Mouse (Mus musculus): Measurements from ENCODE around the gene Mefv. TPM values are rescaled to one million over a fixed set of nuclear protein-coding genes. Genes with fewer than 3 reads are reported as not detected.

Mefv gene
- total and polyA plus RNA-seq, 3 experiments = not detected

- Histone ChIP-seq H3K27ac (ENCODE audit: insufficient read depth, low read depth) (no peak overlapping the region), H3K4me3 (replicated peaks in 1 of 3; ENCODE audit: low read depth in 2 of 3, low read length in 2 of 3, poor library complexity in 1 of 3) (peak overlapping the region; percentile 64 to 99 (median 66)), H3K4me2 (ENCODE audit: insufficient read depth, low read depth, poor library complexity, severe bottlenecking) (peak overlapping the region; percentile 93), H3K36me3 (replicated peaks in 1 of 2; ENCODE audit: control insufficient read depth in 1 of 2, insufficient read depth in 1 of 2, low read length in 1 of 2) (peaks cover 32 to 46% of the 10 kb centered on the region in 2 experiments), H3K27me3 (replicated peaks) (no peaks in the 10 kb centered on the region), H3K79me2 (replicated peaks; ENCODE audit: control insufficient read depth, extremely low read depth, insufficient read depth, poor library complexity, severe bottlenecking) (peaks cover 30% of the 10 kb centered on the region), H3K9me3 (replicated peaks; ENCODE audit: low read length) (peaks cover 23% of the 10 kb centered on the region), H3K4me1 (ENCODE audit: control insufficient read depth in 1 of 2, insufficient read depth in 2 of 2) (peaks cover 3 to 38% of the 10 kb centered on the region in 2 experiments; a peak in 3 of 4 replicates), H3K9ac (ENCODE audit: insufficient read depth, low read depth) (peak overlapping the region; percentile 73)
- DNase-seq (ENCODE audit: extremely low read depth) = no peak
- in situ Hi-C loops (cut with MboI; ENCODE audit: low pct_ligation_motif_present, low pct_unique_long_range_greater_than_20kb, low sequenced_read_pairs) (no loop called here), dilution Hi-C loops (cut with MboI; ENCODE audit: extremely low pct_ligation_motif_present, extremely low pct_unique_long_range_greater_than_20kb, low sequenced_read_pairs) (no loop called here)
- no peak for TF ChIP-seq SMC3 (IDR thresholded peaks at IDR 0.05; ENCODE audit: low read depth, low read length)
- TF ChIP-seq MAZ (IDR thresholded peaks at IDR 0.05; ENCODE audit: low read depth, low read length) = no peak
- TF ChIP-seq POLR2A (IDR thresholded peaks at IDR 0.05; ENCODE audit: low read depth, low read length) = no peak
- TF ChIP-seq MEF2A (IDR thresholded peaks at IDR 0.05; ENCODE audit: borderline replicate concordance, low read depth, low read length) = no peak
- no peak for TF ChIP-seq IRF4 (IDR thresholded peaks at IDR 0.05; ENCODE audit: low read depth, low read length)
Observed at GRCm38 (mm10) chr16:3745656-3746055, 27.8 kb upstream of the Mefv start.

- Histone ChIP-seq H3K9ac (ENCODE audit: insufficient read depth, low read depth) (peak overlapping the region; percentile 73), H3K79me2 (replicated peaks; ENCODE audit: control insufficient read depth, extremely low read depth, insufficient read depth, poor library complexity, severe bottlenecking) (peaks cover 30% of the 10 kb centered on the region), H3K4me2 (ENCODE audit: insufficient read depth, low read depth, poor library complexity, severe bottlenecking) (peak overlapping the region; percentile 93), H3K36me3 (replicated peaks in 1 of 2; ENCODE audit: control insufficient read depth in 1 of 2, insufficient read depth in 1 of 2, low read length in 1 of 2) (peaks cover 20 to 32% of the 10 kb centered on the region in 2 experiments), H3K27ac (ENCODE audit: insufficient read depth, low read depth) (peak overlapping the region; percentile 45), H3K4me3 (replicated peaks in 1 of 3; ENCODE audit: low read depth in 2 of 3, low read length in 2 of 3, poor library complexity in 1 of 3) (peak overlapping the region; percentile 64 to 99 (median 66)), H3K9me3 (replicated peaks; ENCODE audit: low read length) (peaks cover 14% of the 10 kb centered on the region), H3K27me3 (replicated peaks) (no peaks in the 10 kb centered on the region), H3K4me1 (ENCODE audit: control insufficient read depth in 1 of 2, insufficient read depth in 2 of 2) (peaks cover 3 to 38% of the 10 kb centered on the region in 2 experiments; a peak in 3 of 4 replicates)
- DNase-seq (ENCODE audit: extremely low read depth) = no peak
- in situ Hi-C loops (cut with MboI; ENCODE audit: low pct_ligation_motif_present, low pct_unique_long_range_greater_than_20kb, low sequenced_read_pairs) = no loop called here
- peak; percentile 23; the same call in 1 of the 2 replicates for TF ChIP-seq SMC3 (IDR thresholded peaks at IDR 0.05; ENCODE audit: low read depth, low read length)
- peak in 1 of 2 experiments; percentile 49; a peak in 2 of 4 replicates for TF ChIP-seq CTCF (conservative IDR thresholded peaks at IDR 0.05 in 1 of 2, IDR thresholded peaks at IDR 0.05 in 1 of 2; ENCODE audit: low read depth in 2 of 2, low read length in 2 of 2)
- no peak for TF ChIP-seq TBP (conservative IDR thresholded peaks at IDR 0.05; ENCODE audit: low read depth, low read length)
- TF ChIP-seq SIN3A (IDR thresholded peaks at IDR 0.05; ENCODE audit: low read length) = no peak
- peak; percentile 40 for TF ChIP-seq RAD21 (IDR thresholded peaks at IDR 0.05; ENCODE audit: low read depth, low read length)
- dilution Hi-C loops (cut with MboI; ENCODE audit: extremely low pct_ligation_motif_present, extremely low pct_unique_long_range_greater_than_20kb, low sequenced_read_pairs) = no loop called here
Observed at GRCm38 (mm10) chr16:3744186-3744700, 26.3 kb upstream of the Mefv start.

- Histone ChIP-seq H3K27me3 (replicated peaks) (no peaks in the 10 kb centered on the region), H3K4me2 (ENCODE audit: insufficient read depth, low read depth, poor library complexity, severe bottlenecking) (peak within 1 kb of the TSS; percentile 93), H3K9me3 (replicated peaks; ENCODE audit: low read length) (peaks cover 8% of the 10 kb centered on the region), H3K27ac (ENCODE audit: insufficient read depth, low read depth) (peak within 1 kb of the TSS; percentile 59), H3K4me3 (replicated peaks in 1 of 3; ENCODE audit: low read depth in 2 of 3, low read length in 2 of 3, poor library complexity in 1 of 3) (peak within 1 kb of the TSS; percentile 64 to 99 (median 67)), H3K79me2 (replicated peaks; ENCODE audit: control insufficient read depth, extremely low read depth, insufficient read depth, poor library complexity, severe bottlenecking) (peaks cover 30% of the 10 kb centered on the region), H3K36me3 (replicated peaks in 1 of 2; ENCODE audit: control insufficient read depth in 1 of 2, insufficient read depth in 1 of 2, low read length in 1 of 2) (peaks cover 14 to 26% of the 10 kb centered on the region in 2 experiments), H3K9ac (ENCODE audit: insufficient read depth, low read depth) (peak within 1 kb of the TSS; percentile 79), H3K4me1 (ENCODE audit: control insufficient read depth in 1 of 2, insufficient read depth in 2 of 2) (peaks cover 3 to 38% of the 10 kb centered on the region in 2 experiments; a peak in 3 of 4 replicates)
- peak; percentile 100 for DNase-seq (ENCODE audit: extremely low read depth)
- in situ Hi-C loops (cut with MboI; ENCODE audit: low pct_ligation_motif_present, low pct_unique_long_range_greater_than_20kb, low sequenced_read_pairs) = no loop called here
- dilution Hi-C loops (cut with MboI; ENCODE audit: extremely low pct_ligation_motif_present, extremely low pct_unique_long_range_greater_than_20kb, low sequenced_read_pairs) = no loop called here
- TF ChIP-seq CTCF (conservative IDR thresholded peaks at IDR 0.05 in 1 of 2, IDR thresholded peaks at IDR 0.05 in 1 of 2; ENCODE audit: low read depth in 2 of 2, low read length in 2 of 2) (no peak), PAX5 (IDR thresholded peaks at IDR 0.05; ENCODE audit: low read length) (no peak), ZNF384 (IDR thresholded peaks at IDR 0.05; ENCODE audit: low read depth, low read length) (no peak), GABPA (IDR thresholded peaks at IDR 0.05; ENCODE audit: insufficient replicate concordance, low read depth, low read length) (peak; percentile 65; the same call in 1 of the 2 replicates), CHD2 (IDR thresholded peaks at IDR 0.05; ENCODE audit: low read length) (peak; percentile 60; the same call in 1 of the 2 replicates), POLR2A (IDR thresholded peaks at IDR 0.05; ENCODE audit: low read depth, low read length) (peak; percentile 89; the same call in 1 of the 2 replicates), NELFE (IDR thresholded peaks at IDR 0.05; ENCODE audit: low read depth, low read length) (peak; percentile 93), TCF12 (IDR thresholded peaks at IDR 0.05; ENCODE audit: low read depth, low read length) (peak; percentile 80), MAZ (IDR thresholded peaks at IDR 0.05; ENCODE audit: low read depth, low read length) (peak; percentile 71; the same call in 1 of the 2 replicates), UBTF (IDR thresholded peaks at IDR 0.05; ENCODE audit: low read depth, low read length) (no peak; the same call in 1 of the 2 replicates), KAT2A (IDR thresholded peaks at IDR 0.05; ENCODE audit: insufficient replicate concordance, low read length) (peak; percentile 93), MEF2A (IDR thresholded peaks at IDR 0.05; ENCODE audit: borderline replicate concordance, low read depth, low read length) (peak; percentile 32), USF2 (conservative IDR thresholded peaks at IDR 0.05; ENCODE audit: low read depth, low read length) (no peak), NRF1 (IDR thresholded peaks at IDR 0.05; ENCODE audit: low read depth, low read length) (peak; percentile 78), SMC3 (IDR thresholded peaks at IDR 0.05; ENCODE audit: low read depth, low read length) (no peak), JUND (conservative IDR thresholded peaks at IDR 0.05; ENCODE audit: low read depth, low read length) (no peak; the same call in 1 of the 2 replicates), RAD21 (IDR thresholded peaks at IDR 0.05; ENCODE audit: low read depth, low read length) (no peak; the same call in none of the 2 replicates), JUN (IDR thresholded peaks at IDR 0.05; ENCODE audit: insufficient read depth, low read depth, low read length) (no peak)
Observed at GRCm38 (mm10) chr16:3743503-3744185, 25.7 kb upstream of the Mefv start, which contains the start of gene Zfp263. Gene Zfp263, plus strand, starts transcription at chr16:3744093.

Measured in CH12.LX (cell line).